Mouse (Mus musculus) liver, embryonic 13.5 days (tissue): ENCODE measurements around the gene Egfl8. TPM values are rescaled to one million over a fixed set of nuclear protein-coding genes. Genes with fewer than 3 reads are reported as not detected.
A peak's percentile ranks its signal among the peaks of the same experiment; 100 is the strongest.

Experiments used
- ATAC-seq: fragments of 200-750 bp; cut with Nextera tagmentation; 2 replicates; pipeline ENCODE4 v1.8.0; 2017; ENCODE audit warnings: low read depth, mild to moderate bottlenecking, moderate number of reproducible peaks, moderate library complexity
- DNase-seq: peaks from one replicate; pipeline ENCODE4 v3.0.0; 2022
- H3K27ac ChIP-seq: fragments of 300-500 bp; sonication (generic); 2 replicates; pipeline ENCODE4 v1.5.1; 2015; ENCODE audit warnings: moderate library complexity, mild to moderate bottlenecking, inconsistent platforms
- H3K27me3 ChIP-seq: fragments of 300-500 bp; sonication (generic); 2 replicates; pipeline ENCODE4 v1.6.1; 2015; ENCODE audit warnings: mild to moderate bottlenecking, inconsistent platforms
- H3K36me3 ChIP-seq: fragments of 300-500 bp; sonication (generic); 2 replicates; pipeline ENCODE4 v1.6.1; 2015; ENCODE audit warnings: mild to moderate bottlenecking, inconsistent platforms
- H3K4me1 ChIP-seq: fragments of 300-500 bp; sonication (generic); replicated peaks from 2 replicates; pipeline ENCODE4 v1.6.1; 2015; ENCODE audit warnings: inconsistent platforms
- H3K4me2 ChIP-seq: fragments of 300-500 bp; sonication (generic); 2 replicates; pipeline ENCODE4 v1.6.1; 2015; ENCODE audit warnings: inconsistent platforms, mild to moderate bottlenecking, moderate library complexity
- H3K4me3 ChIP-seq: fragments of 300-500 bp; sonication (generic); replicated peaks from 2 replicates; pipeline ENCODE4 v1.5.1; 2015; ENCODE audit warnings: mild to moderate bottlenecking, inconsistent platforms
- H3K9ac ChIP-seq: fragments of 300-500 bp; sonication (generic); 2 replicates; pipeline ENCODE4 v1.6.1; 2015; ENCODE audit warnings: mild to moderate bottlenecking, inconsistent platforms
- H3K9me3 ChIP-seq: fragments of 300-500 bp; sonication (generic); replicated peaks from 2 replicates; pipeline ENCODE4 v1.6.1; 2016; ENCODE audit warnings: inconsistent platforms
- WGBS: fragments of 180-500 bp; shearing (Covaris S2); methylation state at CpG from one replicate; pipeline ENCODE4 v1.1.7; 2015; ENCODE audit not compliant: insufficient replicate concordance; 5-methylcytosine and 5-hydroxymethylcytosine counted together
- polyA plus RNA-seq: library from polyadenylated mRNA; unstranded; fragments of >200 nt; fragmentation: Nextera tagmentation; extraction: Ambion mirVana; gene quantifications from 2 replicates; pipeline ENCODE4 v1.2.1, GENCODE M21; 2015

Gene Egfl8
- polyA plus RNA-seq, 1 experiment from 2014 or later = 0.30 TPM

- no peak overlapping the region for H3K4me2 ChIP-seq
- no peaks in the 10 kb centered on the region for H3K9me3 ChIP-seq
- H3K9ac ChIP-seq = no peak overlapping the region
- no peak overlapping the region for H3K4me3 ChIP-seq
- no peak for ATAC-seq
- no peak overlapping the region for H3K27ac ChIP-seq
- H3K36me3 ChIP-seq = no peaks in the 10 kb centered on the region
- WGBS = 77% methylated on average over 8 of the region's 8 CpGs
- DNase-seq = no peak
- peaks cover 10% of the 10 kb centered on the region; the same call in 1 of the 2 replicates for H3K27me3 ChIP-seq
- peaks cover 38% of the 10 kb centered on the region for H3K4me1 ChIP-seq
Measured at GRCm38 (mm10) chr17:34585121-34585520, 30.6 kb downstream of the Egfl8 start.

DNA sequence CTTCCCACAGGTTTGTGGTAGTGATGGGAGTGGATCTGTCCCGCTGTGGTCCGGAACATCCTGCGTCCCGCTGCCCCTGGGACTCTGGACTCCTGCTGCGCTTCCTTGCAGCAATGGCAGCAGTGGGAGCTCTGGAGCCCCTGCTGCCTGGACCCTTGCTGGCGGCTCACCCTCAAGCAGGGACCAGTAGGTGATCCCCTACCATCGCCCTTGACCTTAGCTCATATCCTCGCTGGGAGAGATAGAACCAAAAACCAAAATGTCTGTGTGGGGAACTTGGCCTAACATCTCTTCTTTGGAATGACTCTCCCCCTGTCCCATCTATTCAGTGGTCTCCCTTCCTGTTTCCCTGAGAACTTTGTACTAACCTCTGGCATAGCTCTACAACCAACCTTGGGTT, 32.0 kb downstream of the Egfl8 start:
- ATAC-seq = no peak

GRCm38 (mm10) chr17:34583397-34583796, 32.4 kb downstream of the Egfl8 start:
- Histone ChIP-seq H3K4me3 (no peak overlapping the region), H3K27ac (no peak overlapping the region), H3K4me2 (no peak overlapping the region), H3K4me1 (peaks cover 21% of the 10 kb centered on the region), H3K36me3 (no peaks in the 10 kb centered on the region), H3K27me3 (peaks cover 10% of the 10 kb centered on the region; the same call in 1 of the 2 replicates), H3K9ac (no peak overlapping the region), H3K9me3 (no peaks in the 10 kb centered on the region)
- ATAC-seq (no peak), DNase-seq (no peak)
- 60% methylated on average over 7 of the region's 7 CpGs for WGBS

More for the DNA sequence above, 32.0 kb downstream of the Egfl8 start:
- Histone ChIP-seq H3K9me3 (no peaks in the 10 kb centered on the region), H3K27me3 (peaks cover 10% of the 10 kb centered on the region; the same call in 1 of the 2 replicates), H3K4me2 (no peak overlapping the region), H3K9ac (no peak overlapping the region), H3K4me1 (peaks cover 25% of the 10 kb centered on the region), H3K27ac (no peak overlapping the region), H3K36me3 (no peaks in the 10 kb centered on the region), H3K4me3 (no peak overlapping the region)
- 75% methylated on average over 8 of the region's 8 CpGs for WGBS
- DNase-seq = no peak

DNA sequence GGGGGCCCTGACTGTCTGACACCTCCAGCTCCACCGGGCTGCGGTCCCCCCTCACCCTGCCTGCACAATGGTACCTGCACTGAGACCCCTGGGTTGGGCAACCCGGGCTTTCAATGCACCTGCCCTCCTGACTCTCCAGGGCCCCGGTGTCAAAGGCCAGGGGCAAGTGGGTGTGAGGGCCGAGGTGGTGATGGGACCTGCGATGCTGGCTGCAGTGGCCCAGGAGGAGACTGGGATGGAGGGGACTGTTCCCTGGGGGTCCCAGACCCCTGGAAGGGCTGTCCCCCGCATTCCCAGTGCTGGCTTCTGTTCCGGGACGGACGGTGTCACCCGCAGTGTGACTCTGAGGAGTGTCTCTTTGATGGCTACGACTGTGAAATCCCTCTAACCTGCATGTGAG, 33.2 kb downstream of the Egfl8 start:
- ATAC-seq (no peak), DNase-seq (no peak)
- Histone ChIP-seq H3K4me3 (no peak overlapping the region), H3K9ac (no peak overlapping the region), H3K27me3 (peaks cover 10% of the 10 kb centered on the region; the same call in 1 of the 2 replicates), H3K36me3 (no peaks in the 10 kb centered on the region), H3K27ac (no peak overlapping the region), H3K4me1 (peaks cover 13% of the 10 kb centered on the region), H3K4me2 (no peak overlapping the region), H3K9me3 (no peaks in the 10 kb centered on the region)
- 83% methylated on average over 12 of the region's 12 CpGs for WGBS

DNA sequence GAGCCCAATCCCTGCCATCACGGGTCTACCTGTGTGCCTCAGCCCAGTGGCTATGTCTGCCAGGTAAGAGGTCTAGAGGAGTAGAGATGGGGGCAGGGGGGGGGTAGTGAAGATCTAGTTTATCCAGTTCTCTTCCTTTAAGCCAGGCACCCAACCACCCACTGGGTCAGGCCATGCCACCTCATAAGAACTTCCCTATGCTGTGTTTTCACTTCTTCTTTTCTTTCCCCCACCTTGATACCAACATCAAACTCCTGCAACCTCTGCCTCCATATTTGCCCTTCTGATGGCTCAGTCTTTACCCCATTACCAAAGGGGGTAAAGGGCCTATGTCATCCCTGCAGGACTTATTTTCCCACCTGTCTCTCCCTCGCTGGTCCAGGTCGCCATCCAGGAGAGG, 37.7 kb downstream of the Egfl8 start:
- no peaks in the 10 kb centered on the region for H3K9me3 ChIP-seq
- no peaks in the 10 kb centered on the region for H3K27me3 ChIP-seq
- WGBS = 71% methylated on average over 3 of the region's 3 CpGs
- H3K9ac ChIP-seq = no peak overlapping the region
- H3K4me2 ChIP-seq = no peak overlapping the region
- H3K4me1 ChIP-seq = no peaks in the 10 kb centered on the region
- no peaks in the 10 kb centered on the region for H3K36me3 ChIP-seq
- DNase-seq (no peak), ATAC-seq (no peak)
- no peak overlapping the region for H3K27ac ChIP-seq
- H3K4me3 ChIP-seq = no peak overlapping the region

DNA sequence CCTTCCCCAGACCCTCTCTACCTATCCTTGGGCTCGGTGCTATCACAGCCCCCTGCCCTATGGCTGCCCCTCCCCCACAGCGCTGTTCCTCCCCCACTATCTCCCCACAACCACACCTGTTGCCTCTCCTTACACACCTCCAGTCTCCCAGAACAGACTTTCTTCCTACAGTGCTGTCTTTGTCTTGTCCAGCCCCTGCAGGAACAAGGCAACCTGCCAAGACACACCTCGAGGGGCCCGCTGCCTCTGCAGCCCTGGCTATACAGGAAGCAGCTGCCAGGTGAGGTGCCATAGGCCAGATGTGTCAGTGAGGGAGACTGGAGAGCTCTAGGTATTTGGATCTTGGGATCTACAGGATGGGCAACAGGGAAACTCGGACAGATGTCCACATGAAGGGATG, 39.2 kb downstream of the Egfl8 start:
- Histone ChIP-seq H3K36me3 (no peaks in the 10 kb centered on the region), H3K9me3 (no peaks in the 10 kb centered on the region), H3K9ac (no peak overlapping the region), H3K27me3 (no peaks in the 10 kb centered on the region), H3K4me1 (no peaks in the 10 kb centered on the region), H3K4me3 (no peak overlapping the region), H3K4me2 (no peak overlapping the region), H3K27ac (no peak overlapping the region)
- no peak for ATAC-seq
- DNase-seq = no peak
- WGBS = 56% methylated on average over 5 of the region's 5 CpGs

DNA sequence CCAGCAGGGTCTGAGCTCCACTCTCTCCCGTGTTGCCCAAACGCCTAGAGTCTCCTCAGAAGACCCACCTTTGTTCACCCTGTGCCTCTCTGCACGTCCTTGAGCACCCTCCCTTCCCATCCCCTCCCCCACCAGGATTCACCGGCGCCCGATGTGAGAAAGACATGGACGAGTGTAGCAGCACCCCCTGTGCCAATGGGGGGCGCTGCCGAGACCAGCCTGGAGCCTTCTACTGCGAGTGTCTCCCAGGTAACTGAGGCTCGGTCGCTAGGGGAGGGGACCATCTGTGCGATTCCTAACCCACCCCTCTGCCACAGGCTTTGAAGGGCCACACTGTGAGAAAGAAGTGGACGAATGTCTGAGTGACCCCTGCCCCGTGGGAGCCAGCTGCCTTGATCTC, 43.4 kb downstream of the Egfl8 start:
- DNase-seq (no peak), ATAC-seq (no peak)
- Histone ChIP-seq H3K4me1 (no peaks in the 10 kb centered on the region), H3K9ac (no peak overlapping the region), H3K4me3 (no peak overlapping the region), H3K9me3 (no peaks in the 10 kb centered on the region), H3K4me2 (no peak overlapping the region), H3K27ac (no peak overlapping the region), H3K27me3 (peaks cover 7% of the 10 kb centered on the region; the same call in 1 of the 2 replicates), H3K36me3 (no peaks in the 10 kb centered on the region)
- 41% methylated on average over 15 of the region's 15 CpGs for WGBS

DNA sequence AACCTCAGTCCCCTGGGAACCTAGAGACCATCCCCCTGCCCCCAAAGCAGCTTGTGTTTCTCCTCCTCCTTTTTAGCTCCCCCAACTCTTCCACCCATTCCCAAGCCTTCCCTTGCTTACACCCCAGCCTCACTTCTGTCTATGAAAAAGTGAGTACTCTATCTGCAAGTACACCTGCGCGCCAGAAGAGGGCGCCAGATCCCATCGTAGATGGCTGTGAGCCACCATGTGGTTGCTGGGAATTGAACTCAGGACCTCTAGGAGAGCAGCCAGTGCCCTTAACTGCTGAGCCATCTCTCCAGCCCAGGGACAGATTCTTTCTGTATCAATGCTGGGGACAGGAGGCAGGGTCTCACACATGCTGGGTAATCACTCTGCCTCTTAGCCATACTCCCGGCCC, 43.9 kb downstream of the Egfl8 start:
- no peaks in the 10 kb centered on the region for H3K4me1 ChIP-seq
- no peak overlapping the region for H3K9ac ChIP-seq
- no peaks in the 10 kb centered on the region for H3K9me3 ChIP-seq
- no peak overlapping the region for H3K27ac ChIP-seq
- ATAC-seq (no peak), DNase-seq (peak; percentile 12)
- H3K4me2 ChIP-seq = no peak overlapping the region
- H3K27me3 ChIP-seq = peaks cover 12% of the 10 kb centered on the region; the same call in 1 of the 2 replicates
- no peaks in the 10 kb centered on the region for H3K36me3 ChIP-seq
- H3K4me3 ChIP-seq = no peak overlapping the region
- WGBS = 20% methylated on average over 5 of the region's 5 CpGs

GRCm38 (mm10) chr17:34569919-34570318, 45.9 kb downstream of the Egfl8 start:
- Histone ChIP-seq H3K27ac (no peak overlapping the region), H3K4me1 (no peaks in the 10 kb centered on the region), H3K27me3 (peaks cover 12% of the 10 kb centered on the region; the same call in 1 of the 2 replicates), H3K9ac (no peak overlapping the region), H3K9me3 (no peaks in the 10 kb centered on the region), H3K4me3 (no peak overlapping the region), H3K36me3 (no peaks in the 10 kb centered on the region), H3K4me2 (no peak overlapping the region)
- ATAC-seq (no peak), DNase-seq (no peak)
- WGBS = 44% methylated on average over 4 of the region's 4 CpGs

GRCm38 (mm10) chr17:34568421-34568820, 47.4 kb downstream of the Egfl8 start:
- H3K27ac ChIP-seq = no peak overlapping the region
- H3K4me1 ChIP-seq = 0 out of 2 replicates have a peak, but pooled peaks cover 10% of the 10 kb centered on the region
- no peak overlapping the region for H3K4me3 ChIP-seq
- H3K4me2 ChIP-seq = no peak overlapping the region
- no peaks in the 10 kb centered on the region for H3K36me3 ChIP-seq
- 68% methylated on average over 13 of the region's 13 CpGs for WGBS
- no peaks in the 10 kb centered on the region for H3K9me3 ChIP-seq
- ATAC-seq (no peak), DNase-seq (no peak)
- H3K27me3 ChIP-seq = peaks cover 12% of the 10 kb centered on the region; the same call in 1 of the 2 replicates
- no peak overlapping the region for H3K9ac ChIP-seq

- H3K27me3 ChIP-seq = peaks cover 12% of the 10 kb centered on the region; the same call in 1 of the 2 replicates
- no peak overlapping the region for H3K4me3 ChIP-seq
- no peak overlapping the region for H3K27ac ChIP-seq
- H3K4me2 ChIP-seq = no peak overlapping the region
- 0 out of 2 replicates have a peak, but pooled peaks cover 10% of the 10 kb centered on the region for H3K4me1 ChIP-seq
- ATAC-seq (no peak), DNase-seq (no peak)
- no peak overlapping the region for H3K9ac ChIP-seq
- 67% methylated on average over 9 of the region's 9 CpGs for WGBS
- H3K36me3 ChIP-seq = no peaks in the 10 kb centered on the region
- H3K9me3 ChIP-seq = no peaks in the 10 kb centered on the region
Measured at GRCm38 (mm10) chr17:34567311-34567710, 48.5 kb downstream of the Egfl8 start.

GRCm38 (mm10) chr17:34564796-34565195, 51.0 kb downstream of the Egfl8 start:
- H3K27me3 ChIP-seq = peaks cover 12% of the 10 kb centered on the region; the same call in 1 of the 2 replicates
- H3K36me3 ChIP-seq = no peaks in the 10 kb centered on the region
- H3K27ac ChIP-seq = 0 out of 2 replicates have a peak overlapping the region, but pooled peaks have one; percentile 35
- H3K9ac ChIP-seq = no peak overlapping the region
- ATAC-seq (no peak), DNase-seq (no peak)
- WGBS = 50% methylated on average over 3 of the region's 3 CpGs
- H3K4me1 ChIP-seq = peaks cover 24% of the 10 kb centered on the region
- no peak overlapping the region for H3K4me3 ChIP-seq
- peak overlapping the region; percentile 0; the same call in 1 of the 2 replicates for H3K4me2 ChIP-seq
- no peaks in the 10 kb centered on the region for H3K9me3 ChIP-seq
